Mouse (Mus musculus): Measurements from ENCODE around the gene Gemin5.
"Not testable (repeated sequence)": the region's sequence is repeated elsewhere in the genome, so short reads cannot be mapped to it uniquely, and the experiment has no call there.

Gemin5 gene

DNA sequence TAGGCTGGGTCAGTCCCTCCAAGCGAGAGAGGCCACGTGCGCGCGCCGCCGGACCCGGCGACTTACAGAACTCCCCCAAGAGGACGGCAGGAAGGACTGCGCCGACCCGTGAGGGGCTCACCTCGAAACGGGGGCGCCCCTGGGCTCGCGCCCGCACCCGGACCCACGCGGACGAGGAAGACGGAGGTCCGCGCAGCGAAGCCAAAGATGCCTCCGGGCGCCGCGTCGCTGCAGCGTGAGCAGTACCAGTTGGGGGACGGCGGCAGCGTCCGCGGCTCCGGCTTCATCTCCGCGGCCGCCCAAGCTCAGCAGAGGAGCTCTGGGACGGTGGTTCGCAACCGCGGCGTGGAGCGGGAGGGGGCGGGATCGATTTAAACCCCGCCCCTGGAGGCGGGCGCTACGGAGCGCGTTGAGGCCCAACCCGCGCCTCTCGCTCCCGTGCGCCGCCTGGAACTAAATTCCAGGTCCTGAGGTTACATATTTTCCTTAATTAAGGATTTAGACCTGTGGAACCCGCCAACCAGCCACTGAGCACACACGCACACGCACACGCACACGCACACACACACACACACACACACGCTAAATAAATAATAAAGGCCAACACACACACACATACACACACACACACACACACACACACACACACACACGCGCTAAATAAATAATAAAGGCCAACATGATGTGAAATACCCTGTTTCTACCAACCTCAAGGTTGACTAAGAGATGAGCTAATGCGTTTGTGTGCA is at the start of gene Gemin5:
TSS of gene Gemin5 (minus strand) at position 373 of the 749 bp plus-strand sequence.
- DNase-seq (ENCODE audit: low spot score): peak; percentile 84

- DNase-seq (ENCODE audit: low spot score): no peak
These were observed 48.5 kb upstream of the Gemin5 start for GRCm38 (mm10) chr11:58216823-58217222.

DNA sequence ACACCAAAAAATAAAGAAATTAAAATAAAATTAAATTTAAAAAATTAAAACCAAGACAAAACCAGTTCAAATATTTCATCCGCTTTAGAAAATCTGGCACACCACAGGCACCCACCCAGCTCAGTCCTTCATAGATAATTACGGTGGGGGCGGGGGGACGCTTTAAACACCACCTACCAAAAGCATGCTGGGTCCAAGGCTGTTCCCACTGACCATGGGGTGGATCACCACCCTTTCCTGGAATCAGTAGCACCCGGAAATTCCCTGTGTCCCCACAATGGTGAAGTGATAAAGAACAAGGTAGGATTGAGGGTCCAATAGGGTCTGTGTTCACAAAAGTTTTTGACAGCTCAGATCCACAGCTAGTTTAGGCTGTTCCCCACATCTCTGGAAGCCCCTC is 47.5 kb upstream of the Gemin5 start:
- no peak for DNase-seq (ENCODE audit: low spot score)

- not testable (repeated sequence) for DNase-seq (ENCODE audit: low spot score)
These were observed 46.7 kb upstream of the Gemin5 start for GRCm38 (mm10) chr11:58215049-58215430.

DNA sequence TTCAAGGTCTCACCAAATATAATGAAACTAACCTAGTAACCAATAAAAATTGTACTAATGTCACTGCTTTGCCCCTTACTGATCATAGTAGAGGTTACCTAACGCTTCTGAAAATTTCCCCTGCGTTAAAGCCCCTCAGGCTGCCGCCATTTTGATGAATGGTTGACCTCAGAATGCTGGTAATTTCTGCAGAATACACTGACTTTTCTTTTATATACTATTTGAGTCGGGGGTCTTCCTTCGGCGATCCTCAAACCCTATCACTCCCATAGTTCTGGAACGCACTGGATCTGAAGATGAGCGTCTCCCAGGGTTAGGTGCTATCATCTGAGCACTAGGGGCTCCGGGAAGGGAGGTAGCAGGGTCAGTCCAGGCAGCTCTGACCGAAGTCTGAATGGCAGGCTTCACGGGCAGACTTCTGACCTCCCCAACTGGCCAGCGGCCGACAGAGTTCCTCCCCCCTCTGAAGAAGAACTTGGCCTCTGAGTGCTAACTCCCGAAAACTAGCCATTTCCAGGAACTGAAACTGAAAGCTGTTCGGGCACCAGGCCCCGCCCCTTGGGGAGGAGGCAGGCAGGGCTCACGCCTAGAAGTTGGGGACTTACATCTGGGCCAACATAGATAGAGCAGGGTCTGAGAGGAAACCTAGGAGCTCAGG is 46.2 kb upstream of the Gemin5 start:
- DNase-seq (ENCODE audit: low spot score): peak; percentile 72

DNA sequence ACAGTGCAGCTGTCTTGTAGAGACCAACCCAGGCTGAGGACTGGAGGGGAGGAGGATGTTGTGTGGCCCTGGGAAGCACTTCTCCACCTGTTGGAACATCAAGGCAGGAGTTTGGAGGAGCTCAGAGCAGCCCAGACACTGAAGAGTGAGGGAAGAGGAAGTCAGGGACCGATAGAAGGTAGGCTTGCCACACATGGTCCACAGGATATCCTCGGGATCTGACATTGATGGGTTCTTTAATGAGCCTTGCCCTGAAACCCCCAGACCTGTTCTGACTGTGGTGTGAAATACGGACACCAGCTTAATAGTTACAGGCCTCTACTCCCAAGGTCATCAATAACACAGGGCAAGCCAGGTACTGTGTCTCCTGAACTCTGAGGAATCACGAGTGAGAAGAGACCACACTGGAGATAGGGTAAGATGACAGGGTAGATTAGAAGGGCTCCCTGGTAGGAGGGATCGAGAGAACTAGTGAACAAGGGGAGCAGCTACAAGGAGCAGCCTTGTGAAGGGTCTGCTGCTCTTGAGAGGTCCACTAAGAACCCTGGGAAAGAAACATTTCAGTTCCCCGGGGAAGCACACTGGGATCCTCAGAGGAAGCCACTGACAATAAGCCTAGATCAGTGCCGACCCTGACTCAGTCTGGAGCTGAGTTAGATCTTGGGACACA is 45.5 kb upstream of the Gemin5 start:
- DNase-seq (ENCODE audit: low spot score): no peak

DNA sequence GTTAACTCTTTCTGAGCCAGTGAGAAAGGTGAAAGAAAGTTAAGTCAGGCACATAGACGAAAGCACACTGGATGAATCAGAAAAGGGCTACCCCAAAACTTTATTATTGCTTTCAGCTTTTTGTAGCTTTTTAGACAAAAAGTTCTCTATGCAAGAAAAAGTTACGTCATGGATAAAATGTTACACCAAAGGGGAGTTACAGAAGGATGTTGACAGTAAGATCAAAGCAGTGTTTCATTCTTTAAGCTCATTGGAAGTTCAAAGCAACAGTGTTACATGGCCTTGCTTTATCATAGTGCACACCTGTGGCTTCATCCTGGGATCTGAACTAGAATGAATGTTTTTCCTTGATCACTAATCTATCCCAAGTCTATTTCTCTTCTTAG is 43.3 kb upstream of the Gemin5 start:
- DNase-seq (ENCODE audit: low spot score): no peak

GRCm38 (mm10) chr11:58211062-58211681 is 42.8 kb upstream of the Gemin5 start:
- DNase-seq (ENCODE audit: low spot score): no peak

GRCm38 (mm10) chr11:58210321-58210886 is 42.1 kb upstream of the Gemin5 start:
- no peak for DNase-seq (ENCODE audit: low spot score)

DNA sequence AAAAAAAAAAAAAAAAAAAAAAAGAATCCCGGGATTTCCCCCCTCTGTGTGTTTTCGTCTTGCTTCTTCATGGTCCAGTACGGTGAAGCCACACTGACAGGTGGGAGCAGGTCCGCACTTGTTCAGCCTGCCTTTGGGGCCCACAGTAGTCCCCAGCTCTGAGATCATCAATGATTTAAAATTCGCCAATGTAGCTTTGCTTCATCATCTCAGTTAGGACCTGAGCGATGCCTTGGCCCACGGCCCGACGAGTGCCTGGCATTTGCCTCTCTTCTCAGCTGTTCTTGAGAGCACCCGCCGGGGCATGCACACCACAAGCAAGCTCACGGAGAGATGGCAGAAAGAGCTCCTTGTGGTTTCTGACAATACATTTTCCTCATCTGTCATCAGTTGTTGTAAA is 32.7 kb upstream of the Gemin5 start:
- no peak for DNase-seq (ENCODE audit: low spot score)

DNA sequence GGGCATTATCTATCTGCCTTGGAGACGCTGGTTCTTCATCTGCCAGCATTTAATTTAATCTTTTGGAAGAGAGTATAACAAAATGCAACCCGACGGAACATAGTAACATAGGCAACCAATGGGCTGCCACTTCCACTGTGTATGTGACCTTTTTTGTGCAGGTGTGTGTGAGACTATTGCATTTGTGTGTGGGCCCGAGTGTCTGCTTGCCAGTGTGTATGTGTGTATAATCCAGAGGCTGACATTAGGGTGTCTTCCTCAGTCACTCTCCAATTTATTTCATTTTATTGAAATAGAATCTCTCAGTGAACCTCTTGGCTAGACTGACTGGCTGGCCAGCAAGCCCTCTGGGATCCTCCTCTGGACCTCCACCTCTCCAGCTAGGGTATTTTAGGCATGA is 31.9 kb upstream of the Gemin5 start:
- no peak for DNase-seq (ENCODE audit: low spot score)

GRCm38 (mm10) chr11:58199229-58200037 is 31.1 kb upstream of the Gemin5 start, which contains the start of the genes Igtp and Irgm2:
Igtp (plus strand) TSS chr11:58199556.
Irgm2 (plus strand) TSS chr11:58199618.
- DNase-seq (ENCODE audit: low spot score): peak; percentile 65

- DNase-seq (ENCODE audit: low spot score): no peak
These were observed 30.3 kb upstream of the Gemin5 start for GRCm38 (mm10) chr11:58198663-58199062.

- no peak for DNase-seq (ENCODE audit: low spot score)
These were observed 25.7 kb upstream of the Gemin5 start for GRCm38 (mm10) chr11:58193860-58194520.

GRCm38 (mm10) chr11:58193326-58193725 is 25.0 kb upstream of the Gemin5 start:
- no peak for DNase-seq (ENCODE audit: low spot score)

GRCm38 (mm10) chr11:58189675-58190074 is 21.3 kb upstream of the Gemin5 start:
- DNase-seq (ENCODE audit: low spot score): no peak

DNA sequence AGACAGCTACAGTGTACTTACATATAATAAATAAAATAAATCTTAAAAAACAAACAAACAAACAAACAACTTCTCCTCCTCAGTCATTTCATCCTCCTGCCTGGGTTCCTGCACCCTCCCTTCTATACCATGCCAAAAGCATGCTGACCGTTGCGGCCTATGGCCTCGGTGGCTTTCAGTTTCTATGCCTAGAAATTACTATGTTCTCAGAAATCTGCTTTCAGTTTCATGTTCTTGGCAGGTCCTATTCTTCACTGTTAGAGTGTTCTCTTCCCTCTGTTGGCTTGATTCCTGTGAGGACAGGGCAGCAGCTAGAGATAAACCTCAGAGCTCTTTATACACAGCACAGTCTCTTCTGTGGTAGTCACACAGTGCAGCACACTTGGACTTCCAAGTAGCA is 15.2 kb upstream of the Gemin5 start:
- DNase-seq (ENCODE audit: low spot score): no peak

- DNase-seq (ENCODE audit: low spot score): no peak
These were observed 12.4 kb upstream of the Gemin5 start for GRCm38 (mm10) chr11:58180756-58181155.

DNA sequence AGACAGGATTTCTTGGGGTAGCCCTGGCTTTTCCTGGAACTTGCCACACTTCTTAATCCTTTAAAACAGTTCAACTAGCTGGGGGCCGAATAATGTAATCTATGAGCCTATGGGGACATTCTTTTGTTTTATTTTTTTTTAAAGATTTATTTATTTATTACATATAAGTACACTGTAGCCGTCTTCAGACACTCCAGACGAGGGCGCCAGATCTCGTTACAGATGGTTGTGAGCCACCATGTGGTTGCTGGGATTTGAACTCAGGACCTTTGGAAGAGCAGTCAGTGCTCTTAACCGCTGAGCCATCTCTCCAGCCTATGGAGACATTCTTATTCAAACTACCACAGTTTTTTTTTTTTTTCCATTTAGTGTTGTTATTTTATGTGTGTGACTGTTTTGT is 11.6 kb upstream of the Gemin5 start:
- not testable (repeated sequence) for DNase-seq (ENCODE audit: low spot score)

DNA sequence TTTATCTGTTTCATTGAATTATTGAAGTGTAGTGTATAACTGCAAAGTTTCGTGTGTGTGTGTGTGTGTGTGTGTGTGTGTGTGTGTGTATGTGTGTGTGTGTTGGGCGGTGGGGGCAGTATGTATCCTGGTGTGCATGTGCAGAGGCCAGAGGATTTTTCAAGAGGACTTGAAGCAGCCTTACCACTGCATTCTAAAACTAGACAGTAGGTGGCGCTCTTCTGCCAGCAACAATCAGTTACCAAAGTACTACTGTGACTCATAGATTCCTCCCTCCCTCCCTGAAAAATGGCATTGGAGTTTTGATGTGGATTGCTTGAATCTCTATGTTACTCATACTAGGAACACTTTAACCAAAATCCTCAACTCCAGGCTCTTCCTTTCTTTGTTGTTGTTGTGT is 11.2 kb upstream of the Gemin5 start:
- peak; percentile 67 for DNase-seq (ENCODE audit: low spot score)

Data from ovary, postnatal 14 days (tissue).